Mouse (Mus musculus) right cerebral cortex, postnatal 14 days (tissue): ENCODE results near the gene Kcnj8.
A peak's percentile ranks its signal among the peaks of the same experiment; 100 is the strongest.

ENCODE experiments used
- DNase-seq: peaks from one replicate; pipeline ENCODE4 v3.0.0; 2022

The Kcnj8 gene

DNA sequence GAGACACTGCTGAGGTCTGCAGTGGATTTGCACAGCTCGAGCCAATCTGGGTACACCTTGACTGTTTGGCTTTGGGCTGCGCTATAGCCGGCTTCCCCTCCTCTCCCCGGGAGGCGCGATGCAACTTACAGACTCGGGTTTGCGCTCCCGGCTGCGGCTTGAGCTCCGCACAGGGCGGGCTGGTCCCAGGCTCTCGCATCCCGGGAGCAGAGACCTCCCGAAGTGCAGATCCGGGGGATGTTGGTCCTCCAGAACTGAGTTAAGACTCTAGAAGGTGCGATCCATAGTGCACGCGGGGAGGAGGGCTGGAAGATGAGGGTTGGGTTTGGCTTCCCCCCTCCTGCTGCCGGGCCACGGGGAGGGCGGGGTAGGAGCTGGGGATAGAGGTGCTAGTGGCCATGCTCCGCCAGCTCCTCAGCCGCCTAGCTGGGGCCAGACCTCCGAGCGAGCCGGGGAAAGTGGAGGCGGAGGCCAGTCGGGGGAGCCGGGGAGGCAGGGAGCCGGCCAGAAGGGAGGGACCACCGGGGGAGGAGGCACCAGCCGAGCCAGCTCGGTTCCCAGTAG is at the start of gene Kcnj8:
Kcnj8 (minus strand) TSS at position 560 of the 564 bp plus-strand sequence.
- peak; percentile 22 for DNase-seq

DNA sequence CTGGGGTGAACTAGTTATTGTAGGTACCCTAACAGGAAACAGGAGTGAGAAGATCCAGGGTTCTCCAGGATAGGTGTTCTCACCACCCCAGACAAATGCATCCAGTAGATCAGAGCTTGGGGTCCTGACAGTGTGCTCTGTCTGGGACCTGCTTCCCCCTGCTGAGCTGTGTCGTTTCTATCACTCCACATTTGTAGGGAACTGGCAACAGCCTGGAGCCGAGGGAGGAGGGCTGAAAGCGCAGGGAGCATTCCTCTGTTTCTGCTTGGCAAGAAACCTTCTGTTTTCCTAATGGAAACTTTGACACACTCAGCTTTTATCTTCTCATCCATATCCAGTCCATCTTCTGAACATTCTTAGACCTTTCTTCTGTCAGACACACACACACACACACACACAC is 45.2 kb upstream of the Kcnj8 start:
- no peak for DNase-seq

DNA sequence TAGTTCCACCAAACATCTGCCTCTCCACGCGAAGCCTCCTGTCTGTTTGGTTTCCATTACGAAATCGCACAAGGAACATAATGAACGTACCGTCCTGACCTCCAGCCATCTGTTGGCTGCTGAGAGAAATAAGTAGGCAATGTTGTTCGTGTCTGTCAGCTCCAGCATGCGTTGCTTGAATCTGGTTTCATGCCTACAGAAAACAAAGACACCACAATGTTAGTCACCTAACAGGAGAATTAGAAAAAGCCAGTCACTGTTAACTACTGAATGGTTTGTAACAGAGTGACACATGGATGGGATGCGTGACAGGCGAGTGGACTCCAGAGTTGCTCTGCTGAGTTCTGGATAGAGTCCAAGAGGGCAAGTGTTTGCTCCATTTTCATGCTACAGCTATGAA is 42.9 kb upstream of the Kcnj8 start:
- no peak for DNase-seq

DNA sequence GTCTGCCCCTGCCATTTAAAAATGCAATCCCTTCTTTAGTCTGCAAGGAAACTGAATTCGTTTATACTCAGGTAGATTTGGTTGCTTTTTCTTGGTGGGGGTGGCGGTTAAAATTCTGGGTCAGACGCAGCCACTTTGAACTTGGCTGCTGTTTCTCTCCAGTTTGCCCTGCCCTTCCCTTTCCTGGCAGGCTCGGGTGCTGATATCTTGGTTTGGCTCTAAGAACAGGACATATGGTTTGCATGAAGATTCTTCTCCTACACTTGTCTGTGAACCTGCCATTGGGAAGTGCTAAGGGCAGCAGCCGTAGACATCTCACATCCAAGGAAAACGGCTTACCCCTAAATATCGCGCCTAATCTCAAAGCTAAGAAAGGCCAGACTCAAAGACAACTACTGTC is 41.0 kb upstream of the Kcnj8 start:
- no peak for DNase-seq

DNA sequence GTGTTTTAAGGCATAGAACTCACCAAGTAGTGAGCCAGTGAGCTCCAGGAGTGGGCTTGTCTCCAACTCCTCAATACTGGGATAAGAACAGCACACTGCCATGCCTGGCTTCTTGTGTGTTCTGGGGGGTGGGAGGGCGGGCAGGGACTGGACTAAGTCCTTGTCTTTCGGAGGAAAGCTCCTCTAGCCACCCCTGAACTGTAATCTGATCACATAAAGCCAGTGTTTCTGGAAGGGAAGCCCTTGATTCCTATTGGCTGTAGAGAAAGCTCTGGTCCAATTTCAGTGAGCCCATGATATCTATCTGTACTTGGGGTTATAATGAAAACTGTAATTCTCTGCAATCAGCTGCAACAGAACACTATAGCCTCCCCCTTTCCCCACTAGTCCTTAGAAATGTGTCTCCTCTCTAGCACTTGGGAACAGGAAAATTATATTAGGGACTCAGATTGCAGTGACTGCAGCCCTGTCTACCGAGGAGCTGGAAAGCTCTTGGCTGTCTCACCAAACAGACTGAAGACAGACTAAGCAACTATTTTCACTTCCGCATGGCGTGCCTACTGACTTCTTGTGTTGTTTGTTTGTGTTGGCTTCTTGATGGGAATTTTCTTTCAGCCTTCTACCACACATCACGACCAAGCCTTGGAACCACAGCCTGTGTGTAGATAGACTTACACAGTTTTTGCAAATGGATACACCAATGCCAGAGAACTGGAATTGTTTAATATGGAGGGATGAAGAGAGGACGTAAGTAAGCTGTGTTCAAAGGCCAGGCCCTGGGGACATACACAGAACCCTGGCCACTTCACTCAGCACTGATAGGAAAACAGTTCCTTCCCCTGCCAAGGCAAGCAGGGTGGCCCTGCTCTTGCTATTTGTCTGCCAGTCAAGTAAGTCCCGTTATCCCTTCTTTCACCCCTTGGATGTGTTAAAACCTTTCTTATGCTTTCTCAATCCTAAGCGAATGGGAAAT is 38.3 kb upstream of the Kcnj8 start:
- no peak for DNase-seq

DNA sequence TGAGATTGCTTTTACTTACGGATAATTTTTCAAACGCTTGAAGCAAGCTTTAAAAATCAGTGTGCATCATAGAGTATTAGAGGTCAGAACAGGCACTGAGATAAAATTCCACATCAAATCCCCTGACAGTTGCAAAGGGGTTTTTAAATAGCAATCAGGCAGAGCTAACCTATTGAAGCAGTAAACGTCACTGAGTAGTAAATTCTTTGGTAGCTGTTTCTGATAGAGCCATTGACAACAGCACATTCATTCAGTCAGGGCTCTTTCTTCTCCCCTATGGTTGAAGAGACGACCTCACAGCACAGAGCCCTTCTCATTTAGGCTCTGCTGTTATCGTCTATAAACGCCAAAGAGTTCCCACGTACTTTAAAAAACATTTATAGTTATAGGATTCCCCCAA is 35.7 kb upstream of the Kcnj8 start:
- no peak for DNase-seq

DNA sequence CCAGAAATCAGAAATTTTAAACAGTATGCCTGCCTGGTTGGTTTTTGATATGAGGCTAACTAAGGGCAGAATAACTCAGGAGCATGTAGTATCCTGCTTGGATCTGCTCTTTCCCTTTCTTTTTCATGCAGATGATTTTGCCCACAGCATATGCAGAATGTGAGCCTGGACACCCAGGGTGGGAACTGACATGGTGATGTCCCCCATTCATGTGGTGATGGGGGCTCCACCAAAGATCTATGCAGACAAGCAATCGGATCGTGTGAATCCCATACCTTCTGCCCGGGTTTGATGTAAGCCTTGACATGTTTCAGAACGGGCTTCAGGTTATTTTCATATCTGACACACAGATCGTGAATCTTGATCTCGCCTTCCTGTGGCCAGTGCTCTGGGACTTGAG is 31.4 kb upstream of the Kcnj8 start:
- DNase-seq, result no peak

DNA sequence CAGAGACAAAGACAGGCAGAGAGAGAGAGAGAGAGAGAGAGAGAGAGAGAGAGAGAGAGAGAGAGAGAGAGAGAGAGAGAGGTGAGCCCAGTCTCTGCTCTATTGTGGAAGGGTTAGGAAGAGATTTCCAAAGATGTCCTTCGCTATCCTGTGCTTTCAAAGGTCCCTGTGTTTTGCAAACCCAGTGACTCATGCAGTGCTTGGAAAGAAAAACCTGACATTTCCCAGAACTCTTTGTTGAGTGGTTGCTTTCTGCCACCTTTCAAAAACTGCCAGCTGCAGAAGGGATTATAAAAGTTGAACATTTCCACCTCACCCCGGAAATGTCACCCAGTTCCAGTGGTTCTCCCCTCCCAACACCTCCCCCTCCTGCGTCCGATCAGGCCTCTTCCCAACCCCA is 7.4 kb upstream of the Kcnj8 start:
- DNase-seq, result no peak

DNA sequence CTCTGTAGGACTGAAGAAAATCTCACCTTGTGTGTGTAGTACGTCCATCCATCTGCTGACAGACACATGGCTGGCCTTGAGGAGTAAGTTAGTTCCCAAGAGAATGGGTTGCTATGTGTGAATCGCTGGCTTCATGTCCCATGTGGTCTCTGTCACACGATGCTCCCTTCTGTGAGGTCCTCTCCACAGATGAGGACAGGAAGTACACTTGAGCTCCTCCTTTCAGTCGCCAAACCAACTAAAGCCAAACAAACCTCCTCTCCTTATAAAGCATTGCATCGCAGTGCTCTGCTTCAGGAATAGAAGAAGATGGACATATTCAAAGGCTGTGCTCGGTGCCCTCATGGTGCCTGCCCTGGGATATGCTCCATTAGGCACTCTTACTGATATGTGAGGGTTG is 6.4 kb upstream of the Kcnj8 start:
- DNase-seq, result no peak

DNA sequence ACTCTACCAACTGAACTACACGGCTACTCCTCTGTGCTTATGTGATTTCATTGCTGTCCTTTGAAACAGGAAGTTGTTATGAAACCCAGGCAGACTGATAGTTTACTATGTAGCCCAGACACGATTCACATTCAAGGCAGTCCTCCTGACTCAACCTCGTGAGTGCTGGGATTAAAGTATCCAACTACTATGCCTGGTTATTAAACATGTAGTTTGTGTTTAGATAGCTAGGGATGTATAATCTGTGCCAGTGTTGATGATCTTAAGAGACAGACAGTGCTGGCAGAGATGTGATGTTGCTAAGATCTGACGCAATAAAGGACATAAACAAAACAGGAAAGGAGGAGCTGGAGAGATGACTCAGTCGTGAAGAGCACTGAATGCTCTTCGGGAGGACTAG is 1.5 kb upstream of the Kcnj8 start:
- DNase-seq, result no peak

DNA sequence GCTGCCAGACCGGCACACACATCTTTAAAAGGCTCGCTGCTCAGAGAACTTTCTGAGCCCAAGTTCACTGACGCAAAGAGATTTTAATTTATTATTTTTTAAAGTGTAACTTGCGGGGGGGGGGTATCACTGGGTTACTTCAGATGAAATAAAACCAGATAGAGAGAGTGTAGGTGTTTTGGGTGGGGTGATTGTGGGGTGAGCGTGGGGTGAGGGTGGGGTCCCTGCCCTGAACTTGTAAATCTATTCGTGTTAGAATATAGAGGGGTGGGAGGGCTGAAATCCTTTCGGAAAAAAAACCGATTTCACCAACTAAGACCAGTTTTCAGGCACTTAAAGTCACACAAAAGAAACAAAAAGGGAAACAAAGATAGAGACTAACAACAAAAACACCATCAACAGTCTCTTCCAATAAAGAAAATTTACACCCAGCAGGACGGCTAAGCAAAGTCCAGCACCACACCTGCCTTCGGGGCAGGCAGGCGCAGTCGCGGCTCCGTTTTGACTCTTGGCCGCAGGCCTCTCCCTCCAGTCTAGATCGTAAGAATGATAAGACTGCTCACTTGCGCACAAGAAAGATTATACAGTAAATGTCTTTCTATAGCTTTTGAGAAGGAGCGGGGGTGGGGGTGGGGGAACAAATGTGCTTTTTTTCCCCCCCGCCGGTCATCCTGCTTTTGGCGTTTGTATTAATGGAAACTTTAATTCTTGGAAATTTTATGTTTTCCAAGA is 381 bp upstream of the Kcnj8 start:
- DNase-seq, result no peak

DNA sequence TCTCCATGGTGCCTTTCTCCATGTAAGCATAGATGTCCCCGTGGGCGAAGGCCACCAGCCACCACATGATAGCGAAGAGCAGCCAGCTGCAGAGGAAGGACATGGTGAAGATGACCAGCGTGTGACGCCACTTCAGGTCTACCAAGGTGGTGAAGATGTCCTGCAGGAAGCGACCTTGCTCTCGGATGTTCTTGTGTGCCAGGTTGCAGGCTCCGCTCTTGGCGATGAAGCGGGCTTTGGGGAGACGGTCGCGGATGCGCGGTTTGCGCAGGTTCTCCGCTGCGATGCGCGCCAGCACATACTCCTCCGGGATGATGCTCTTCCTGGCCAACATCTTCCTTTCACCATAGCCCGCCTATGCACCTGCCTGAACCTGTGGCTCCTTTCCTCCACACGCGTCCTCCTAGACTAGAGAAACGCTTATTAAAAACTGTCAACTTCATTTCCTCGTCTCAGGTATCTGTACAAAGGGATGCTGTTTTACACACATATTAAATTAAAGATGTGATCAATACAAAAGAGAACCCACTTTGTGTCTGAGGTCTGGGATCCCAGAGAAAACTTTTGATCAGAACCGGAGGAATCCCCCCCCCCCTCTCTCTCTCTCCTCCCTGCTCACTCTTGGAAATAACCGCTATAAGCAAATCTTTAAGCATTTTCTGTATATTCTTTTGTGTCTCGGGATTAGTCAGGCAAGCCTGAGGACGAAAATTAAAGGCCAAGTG is 1.2 kb downstream of the Kcnj8 start:
- peak; percentile 11 for DNase-seq

DNA sequence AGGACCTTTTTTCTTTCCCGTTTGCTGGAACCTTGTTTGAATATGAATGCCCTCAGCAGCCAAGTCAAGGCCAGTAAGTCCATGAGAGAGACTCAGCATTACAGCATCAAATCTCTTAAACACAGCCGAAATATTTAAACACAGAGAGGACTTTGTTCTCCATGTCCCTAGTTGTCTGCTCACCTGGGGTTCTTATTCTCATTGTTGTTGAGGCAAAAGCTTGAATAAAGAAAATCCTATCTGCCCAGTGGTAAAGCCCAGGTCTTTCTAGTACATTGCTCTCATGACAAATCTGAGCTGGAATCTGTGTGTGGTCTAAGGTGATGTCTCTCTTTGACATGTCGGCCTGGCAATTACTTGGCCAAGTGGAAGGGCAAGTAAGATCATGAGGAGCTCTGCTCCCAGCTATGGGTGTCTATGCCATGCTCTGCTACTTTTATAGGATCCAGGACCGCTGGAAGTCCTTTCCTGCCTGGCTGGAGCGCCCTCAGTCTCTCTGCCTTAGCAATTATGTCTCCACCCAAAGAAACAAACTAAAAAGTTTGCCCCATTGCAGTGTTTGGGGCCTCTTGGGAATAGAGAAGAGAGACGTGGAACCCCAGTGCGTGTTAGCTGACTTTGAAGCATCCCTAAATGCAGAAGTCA is 2.6 kb downstream of the Kcnj8 start:
- no peak for DNase-seq

DNA sequence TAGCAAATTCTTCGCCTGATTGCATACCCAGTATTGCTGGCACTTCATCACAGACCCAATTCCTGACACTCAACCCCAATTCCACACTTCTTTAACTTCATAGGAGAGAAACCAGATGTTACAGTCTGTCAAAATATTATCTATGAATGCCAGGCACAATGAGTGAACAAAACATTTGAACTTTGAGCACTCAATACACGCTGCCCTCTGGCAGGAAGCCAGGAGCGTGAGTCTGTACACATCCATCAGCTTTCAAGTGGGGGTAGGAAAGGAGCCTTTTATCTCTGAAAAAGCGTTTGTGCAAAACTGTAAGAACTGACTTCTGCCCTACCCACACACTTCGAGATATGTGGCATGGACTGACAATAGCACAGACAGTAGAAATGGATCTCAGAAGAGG is 4.0 kb downstream of the Kcnj8 start:
- no peak for DNase-seq

DNA sequence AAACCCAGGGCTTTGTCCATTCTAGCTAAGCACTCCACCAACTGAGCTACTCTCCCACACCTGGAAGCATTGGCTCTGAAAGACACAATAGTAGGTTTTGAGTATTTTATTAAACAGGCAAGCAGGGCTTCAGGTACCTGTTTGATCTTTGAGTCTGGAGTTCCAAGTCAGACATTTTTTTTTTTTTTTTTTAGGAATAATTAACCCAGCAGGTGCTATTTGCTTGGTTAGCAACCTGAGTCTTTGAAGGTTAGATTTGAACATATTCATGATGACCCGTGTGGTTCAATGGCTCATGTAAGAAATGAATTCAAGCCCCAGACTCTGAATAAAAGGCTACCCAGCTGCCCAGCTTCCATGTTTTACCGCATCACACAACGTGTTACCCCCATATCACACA is 6.7 kb downstream of the Kcnj8 start:
- DNase-seq, result no peak

DNA sequence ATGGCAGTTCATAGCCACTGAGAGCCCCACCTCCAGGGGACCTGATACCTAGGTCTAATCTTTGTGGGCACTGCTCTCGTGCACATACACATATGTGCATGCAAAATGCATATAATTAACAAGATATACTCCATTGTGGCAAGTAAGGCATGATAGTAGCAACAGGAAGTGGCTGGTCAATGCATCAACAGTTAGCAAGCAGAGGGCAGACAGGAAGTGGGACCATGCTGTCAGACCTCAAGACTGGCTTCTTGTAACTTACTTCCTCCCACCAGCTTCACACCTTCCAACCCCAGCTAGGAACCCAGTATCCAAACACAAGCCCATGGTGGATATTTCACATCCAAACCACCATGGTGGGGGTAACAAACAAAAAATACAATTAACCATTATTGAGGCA is 10.3 kb downstream of the Kcnj8 start:
- DNase-seq, result no peak

DNA sequence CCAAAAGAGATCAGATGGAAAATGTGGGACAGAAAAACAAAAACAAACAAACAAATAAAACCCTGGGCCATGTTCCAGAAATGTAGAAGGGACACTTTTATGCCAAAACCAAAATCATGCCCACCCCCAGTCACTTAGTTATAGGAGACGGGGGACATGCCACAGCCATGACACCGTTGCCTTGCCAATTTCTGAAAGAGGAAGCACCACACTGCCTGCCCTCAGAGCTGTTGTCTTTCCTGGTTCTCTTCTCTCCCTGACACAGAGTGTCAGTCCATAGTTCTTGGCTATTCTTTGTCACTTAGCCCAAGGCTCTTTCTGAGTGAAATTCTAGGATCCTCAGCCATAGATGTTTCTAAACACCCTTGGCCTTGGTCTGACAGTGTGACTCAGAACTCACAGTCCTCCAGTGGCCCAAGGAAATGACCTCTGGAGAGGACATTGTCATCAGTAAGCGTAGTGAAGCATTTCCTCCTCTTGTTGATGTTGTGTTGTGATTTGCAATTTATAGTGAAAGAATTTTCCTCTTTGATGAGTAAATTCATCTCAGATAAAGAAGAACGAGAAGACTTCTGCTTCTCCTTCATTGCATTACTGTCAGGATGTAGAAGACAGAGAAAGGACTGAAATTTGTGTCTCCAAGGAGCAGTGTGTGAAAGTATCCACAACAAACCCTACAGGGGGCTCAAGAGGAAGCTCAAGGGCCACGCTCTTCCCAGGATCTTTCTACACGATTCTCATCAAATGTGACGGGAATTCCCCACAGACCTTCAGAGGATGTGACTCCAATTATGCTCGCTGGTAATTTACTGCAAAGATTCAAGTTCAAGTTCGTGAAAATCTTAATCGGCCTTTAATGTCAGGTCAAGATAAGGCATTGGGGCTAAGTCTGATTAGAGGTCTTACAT is 12.4 kb downstream of the Kcnj8 start:
- no peak for DNase-seq

DNA sequence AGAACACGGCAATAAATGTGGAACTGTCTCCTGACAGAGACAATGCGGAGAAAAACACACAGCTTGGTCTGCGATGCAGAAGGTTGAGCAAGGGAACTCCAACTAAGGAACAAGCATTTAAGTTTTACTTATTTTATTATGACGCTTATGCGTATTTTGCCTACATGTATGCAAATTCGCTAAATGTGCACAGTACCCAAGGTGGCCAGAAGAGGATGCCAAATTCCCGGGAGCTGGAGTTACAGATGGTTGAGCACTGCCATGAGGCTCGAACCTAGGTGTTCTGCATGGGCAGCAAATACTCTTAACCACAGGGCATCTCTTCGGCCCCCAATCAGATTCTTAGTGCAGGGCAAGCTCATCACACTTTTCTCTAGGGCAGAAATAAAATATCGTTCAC is 13.3 kb downstream of the Kcnj8 start:
- no peak for DNase-seq

DNA sequence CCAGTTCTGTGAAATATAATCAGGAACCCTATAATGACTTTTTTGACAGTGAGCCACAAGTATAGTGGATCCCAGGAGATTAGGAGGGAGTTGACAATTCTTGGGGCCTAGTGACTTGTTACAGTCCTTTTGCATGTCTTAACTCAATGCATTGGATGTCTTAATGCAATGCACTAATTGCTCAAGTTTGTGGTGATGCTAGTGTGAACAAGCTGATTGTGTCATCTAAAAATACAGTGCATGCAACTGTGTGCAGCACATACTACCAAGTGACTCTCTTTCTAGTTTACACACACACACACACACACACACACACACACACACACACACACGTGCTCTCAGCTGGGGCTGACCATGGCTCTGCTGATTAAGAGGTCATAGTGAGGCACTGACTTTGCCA is 15.4 kb downstream of the Kcnj8 start:
- DNase-seq, result no peak

DNA sequence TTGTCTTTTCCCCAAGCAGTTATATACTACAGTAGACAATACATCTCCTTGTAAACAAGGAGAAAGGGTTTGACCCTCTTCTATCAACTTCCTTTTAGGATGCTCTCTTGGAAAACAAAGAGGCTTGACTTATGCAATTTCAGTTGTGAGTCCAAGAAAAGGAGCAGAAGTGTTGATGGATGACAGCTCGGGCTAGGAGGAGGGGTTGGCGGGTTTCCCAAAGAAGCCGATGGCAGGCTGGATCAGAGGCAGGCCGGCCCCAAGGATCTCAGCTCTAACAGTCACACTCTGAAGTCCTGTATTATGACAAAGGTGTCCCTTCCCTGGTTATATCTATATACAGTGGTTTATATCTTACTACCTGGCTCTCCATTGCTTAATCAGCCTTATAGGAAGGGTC is 19.9 kb downstream of the Kcnj8 start:
- DNase-seq, result no peak

DNA sequence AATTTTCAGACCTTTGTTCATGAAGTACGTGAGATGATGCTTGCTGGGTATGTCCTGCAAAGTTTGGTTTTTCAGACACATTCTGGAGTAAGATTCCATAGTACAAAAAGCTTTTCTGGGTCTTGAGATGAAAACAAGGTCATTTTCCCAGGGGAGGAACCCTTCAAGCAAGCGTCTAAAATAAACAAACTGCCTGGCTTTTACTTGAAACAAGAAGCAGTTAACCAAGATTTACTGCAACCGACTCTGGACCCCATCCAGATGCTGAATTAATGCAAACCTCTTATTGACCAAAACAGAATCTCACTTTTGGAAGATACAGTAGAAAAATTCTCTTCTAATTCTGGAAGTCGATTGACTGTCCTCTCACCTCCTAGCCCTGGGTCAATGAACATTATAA is 20.5 kb downstream of the Kcnj8 start:
- no peak for DNase-seq

DNA sequence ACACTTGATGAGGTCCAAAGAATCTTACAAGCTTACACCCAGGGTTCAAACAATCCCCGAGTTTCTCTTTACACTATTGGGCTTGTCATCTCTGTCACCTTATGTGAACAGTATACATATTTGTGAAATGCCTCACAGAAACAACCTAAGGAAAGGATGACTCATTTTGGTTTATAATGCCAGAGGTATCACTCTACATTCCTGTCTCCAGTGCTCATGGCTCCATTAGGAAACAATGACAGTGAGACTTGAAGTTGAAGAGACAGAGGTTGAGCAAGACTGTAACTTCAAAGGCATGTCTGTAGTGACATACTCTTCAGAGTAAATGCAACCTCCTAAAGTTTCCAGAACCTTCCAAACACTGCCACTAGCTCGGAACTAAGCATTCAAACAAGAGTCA is 23.0 kb downstream of the Kcnj8 start:
- DNase-seq, result no peak
